Mouse (Mus musculus): ENCODE data around the gene Tle3. TPM values are rescaled to one million over a fixed set of nuclear protein-coding genes. Genes with fewer than 3 reads are reported as not detected.

Tle3 gene
- polyA plus RNA-seq, 1 experiment from 2014 or later: 6.4 TPM

GRCm38 (mm10) chr9:61384101-61384500, 11.9 kb downstream of the Tle3 start:
- Histone ChIP-seq H3K36me3 (ENCODE audit: control insufficient read depth, insufficient read depth, low read length) (peaks cover 7% of the 10 kb centered on the region; the same call in 1 of the 2 replicates), H3K9ac (ENCODE audit: low read length) (no peak overlapping the region), H3K27me3 (ENCODE audit: control insufficient read depth, insufficient read depth, low read length) (peaks cover 86% of the 10 kb centered on the region), H3K4me3 (ENCODE audit: control insufficient read depth in 1 of 2, insufficient read depth in 1 of 2, low read depth in 1 of 2, low read length in 2 of 2) (no peak overlapping the region), H3K27ac (replicated peaks in 1 of 2; ENCODE audit: control insufficient read depth in 1 of 2, insufficient read depth in 1 of 2, low read depth in 2 of 2, low read length in 2 of 2) (no peak overlapping the region), H3K4me2 (ENCODE audit: low read length) (no peak overlapping the region), H3K4me1 (ENCODE audit: control insufficient read depth in 2 of 2, insufficient read depth in 2 of 2, low read length in 2 of 2) (peaks cover 18 to 37% of the 10 kb centered on the region in 2 experiments), H3K9me3 (ENCODE audit: control insufficient read depth, low read length) (no peaks in the 10 kb centered on the region)
- no peak for ATAC-seq (ENCODE audit: insufficient number of reproducible peaks, insufficient read depth, low FRiP score, low read depth)
- WGBS: 50% methylated on average over 6 of the region's 6 CpGs

GRCm38 (mm10) chr9:61384646-61385443, 12.7 kb downstream of the Tle3 start:
- 31% methylated on average over 16 of the region's 16 CpGs for WGBS
- H3K9me3 ChIP-seq (ENCODE audit: control insufficient read depth, low read length): no peaks in the 10 kb centered on the region
- ATAC-seq (ENCODE audit: insufficient number of reproducible peaks, insufficient read depth, low FRiP score, low read depth): no peak
- no peak overlapping the region for H3K4me2 ChIP-seq (ENCODE audit: low read length)
- H3K36me3 ChIP-seq (ENCODE audit: control insufficient read depth, insufficient read depth, low read length): peaks cover 7% of the 10 kb centered on the region; the same call in 1 of the 2 replicates
- H3K9ac ChIP-seq (ENCODE audit: low read length): no peak overlapping the region
- peaks cover 86% of the 10 kb centered on the region for H3K27me3 ChIP-seq (ENCODE audit: control insufficient read depth, insufficient read depth, low read length)
- no peak overlapping the region for H3K4me3 ChIP-seq (ENCODE audit: control insufficient read depth in 1 of 2, insufficient read depth in 1 of 2, low read depth in 1 of 2, low read length in 2 of 2)
- peaks cover 15 to 32% of the 10 kb centered on the region in 2 experiments for H3K4me1 ChIP-seq (ENCODE audit: control insufficient read depth in 2 of 2, insufficient read depth in 2 of 2, low read length in 2 of 2)
- no peak overlapping the region for H3K27ac ChIP-seq (replicated peaks in 1 of 2; ENCODE audit: control insufficient read depth in 1 of 2, insufficient read depth in 1 of 2, low read depth in 2 of 2, low read length in 2 of 2)

- no peak overlapping the region for H3K27ac ChIP-seq (replicated peaks in 1 of 2; ENCODE audit: control insufficient read depth in 1 of 2, insufficient read depth in 1 of 2, low read depth in 2 of 2, low read length in 2 of 2)
- peaks cover 7 to 23% of the 10 kb centered on the region in 2 experiments for H3K4me1 ChIP-seq (ENCODE audit: control insufficient read depth in 2 of 2, insufficient read depth in 2 of 2, low read length in 2 of 2)
- H3K9me3 ChIP-seq (ENCODE audit: control insufficient read depth, low read length): no peaks in the 10 kb centered on the region
- no peak for ATAC-seq (ENCODE audit: insufficient number of reproducible peaks, insufficient read depth, low FRiP score, low read depth)
- H3K9ac ChIP-seq (ENCODE audit: low read length): no peak overlapping the region
- WGBS: 34% methylated on average over 8 of the region's 8 CpGs
- peaks cover 7% of the 10 kb centered on the region; the same call in 1 of the 2 replicates for H3K36me3 ChIP-seq (ENCODE audit: control insufficient read depth, insufficient read depth, low read length)
- peaks cover 92% of the 10 kb centered on the region for H3K27me3 ChIP-seq (ENCODE audit: control insufficient read depth, insufficient read depth, low read length)
- H3K4me3 ChIP-seq (ENCODE audit: control insufficient read depth in 1 of 2, insufficient read depth in 1 of 2, low read depth in 1 of 2, low read length in 2 of 2): no peak overlapping the region
- no peak overlapping the region for H3K4me2 ChIP-seq (ENCODE audit: low read length)
These were observed 13.6 kb downstream of the Tle3 start for GRCm38 (mm10) chr9:61385753-61386152.

- no peaks in the 10 kb centered on the region for H3K9me3 ChIP-seq (ENCODE audit: control insufficient read depth, low read length)
- no peak for ATAC-seq (ENCODE audit: insufficient number of reproducible peaks, insufficient read depth, low FRiP score, low read depth)
- H3K4me2 ChIP-seq (ENCODE audit: low read length): no peak overlapping the region
- H3K27ac ChIP-seq (replicated peaks in 1 of 2; ENCODE audit: control insufficient read depth in 1 of 2, insufficient read depth in 1 of 2, low read depth in 2 of 2, low read length in 2 of 2): no peak overlapping the region
- H3K4me3 ChIP-seq (ENCODE audit: control insufficient read depth in 1 of 2, insufficient read depth in 1 of 2, low read depth in 1 of 2, low read length in 2 of 2): no peak overlapping the region
- H3K9ac ChIP-seq (ENCODE audit: low read length): no peak overlapping the region
- H3K36me3 ChIP-seq (ENCODE audit: control insufficient read depth, insufficient read depth, low read length): peaks cover 7% of the 10 kb centered on the region; the same call in 1 of the 2 replicates
- H3K4me1 ChIP-seq (ENCODE audit: control insufficient read depth in 2 of 2, insufficient read depth in 2 of 2, low read length in 2 of 2): peaks cover 4 to 17% of the 10 kb centered on the region in 2 experiments; a peak in 3 of 4 replicates
- peaks cover 97% of the 10 kb centered on the region for H3K27me3 ChIP-seq (ENCODE audit: control insufficient read depth, insufficient read depth, low read length)
- WGBS: 89% methylated on average over 2 of the region's 2 CpGs
These were observed 14.1 kb downstream of the Tle3 start for GRCm38 (mm10) chr9:61386314-61386713.

DNA sequence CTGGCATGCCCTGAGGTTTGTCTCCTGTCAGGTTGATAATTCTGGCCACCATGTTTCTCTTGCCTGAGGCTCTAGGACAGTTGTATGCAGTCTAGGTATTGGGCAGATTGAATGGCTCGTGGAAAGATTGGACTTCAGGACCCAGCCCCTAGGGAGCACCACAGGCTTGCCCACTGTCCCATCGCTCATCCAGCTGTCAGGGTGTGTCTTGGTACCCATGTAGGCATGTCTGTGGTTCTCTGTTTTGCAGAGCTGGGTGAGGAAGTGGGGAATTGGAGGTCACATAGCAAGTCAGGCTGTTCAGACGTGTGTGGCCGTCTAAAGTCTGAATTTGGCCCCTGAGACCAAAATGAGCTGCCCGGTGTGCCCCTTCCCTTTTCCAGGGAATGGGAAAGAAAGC, 15.6 kb downstream of the Tle3 start:
- peaks cover 100% of the 10 kb centered on the region for H3K27me3 ChIP-seq (ENCODE audit: control insufficient read depth, insufficient read depth, low read length)

DNA sequence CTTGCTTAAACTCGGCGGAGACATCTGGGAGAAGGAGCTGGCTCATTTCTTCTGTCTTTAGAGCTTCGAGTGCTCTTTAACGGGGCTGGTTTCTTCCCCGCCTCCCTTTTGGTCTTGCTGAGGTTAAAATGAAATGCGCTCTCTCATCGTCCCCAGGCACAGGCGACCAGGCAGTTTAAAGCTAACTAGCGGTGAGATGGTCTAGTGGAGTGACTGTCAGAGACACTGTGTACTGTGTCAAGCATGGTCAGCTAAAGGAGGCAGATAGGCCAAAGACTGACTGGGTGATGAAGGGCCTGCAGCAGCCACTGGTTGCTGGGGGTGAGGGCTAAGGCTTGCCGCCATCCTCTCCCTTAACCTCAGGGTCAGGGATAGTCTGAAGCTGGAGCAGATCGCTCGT, 16.0 kb downstream of the Tle3 start:
- WGBS: 82% methylated on average over 12 of the region's 12 CpGs
- Histone ChIP-seq H3K9me3 (ENCODE audit: control insufficient read depth, low read length) (no peaks in the 10 kb centered on the region), H3K27me3 (ENCODE audit: control insufficient read depth, insufficient read depth, low read length) (peaks cover 100% of the 10 kb centered on the region), H3K36me3 (ENCODE audit: control insufficient read depth, insufficient read depth, low read length) (peaks cover 3% of the 10 kb centered on the region), H3K4me2 (ENCODE audit: low read length) (no peak overlapping the region), H3K9ac (ENCODE audit: low read length) (no peak overlapping the region), H3K4me3 (ENCODE audit: control insufficient read depth in 1 of 2, insufficient read depth in 1 of 2, low read depth in 1 of 2, low read length in 2 of 2) (no peak overlapping the region), H3K27ac (replicated peaks in 1 of 2; ENCODE audit: control insufficient read depth in 1 of 2, insufficient read depth in 1 of 2, low read depth in 2 of 2, low read length in 2 of 2) (no peak overlapping the region), H3K4me1 (ENCODE audit: control insufficient read depth in 2 of 2, insufficient read depth in 2 of 2, low read length in 2 of 2) (peaks cover 4 to 21% of the 10 kb centered on the region in 2 experiments)
- no peak for ATAC-seq (ENCODE audit: insufficient number of reproducible peaks, insufficient read depth, low FRiP score, low read depth)

More for the DNA sequence above, 15.6 kb downstream of the Tle3 start:
- 84% methylated on average over 5 of the region's 5 CpGs for WGBS
- ATAC-seq (ENCODE audit: insufficient number of reproducible peaks, insufficient read depth, low FRiP score, low read depth): no peak
- H3K27ac ChIP-seq (replicated peaks in 1 of 2; ENCODE audit: control insufficient read depth in 1 of 2, insufficient read depth in 1 of 2, low read depth in 2 of 2, low read length in 2 of 2): no peak overlapping the region
- peaks cover 4 to 21% of the 10 kb centered on the region in 2 experiments for H3K4me1 ChIP-seq (ENCODE audit: control insufficient read depth in 2 of 2, insufficient read depth in 2 of 2, low read length in 2 of 2)
- no peaks in the 10 kb centered on the region for H3K9me3 ChIP-seq (ENCODE audit: control insufficient read depth, low read length)
- no peak overlapping the region for H3K4me2 ChIP-seq (ENCODE audit: low read length)
- H3K9ac ChIP-seq (ENCODE audit: low read length): no peak overlapping the region
- no peak overlapping the region for H3K4me3 ChIP-seq (ENCODE audit: control insufficient read depth in 1 of 2, insufficient read depth in 1 of 2, low read depth in 1 of 2, low read length in 2 of 2)
- peaks cover 3% of the 10 kb centered on the region; the same call in 1 of the 2 replicates for H3K36me3 ChIP-seq (ENCODE audit: control insufficient read depth, insufficient read depth, low read length)

DNA sequence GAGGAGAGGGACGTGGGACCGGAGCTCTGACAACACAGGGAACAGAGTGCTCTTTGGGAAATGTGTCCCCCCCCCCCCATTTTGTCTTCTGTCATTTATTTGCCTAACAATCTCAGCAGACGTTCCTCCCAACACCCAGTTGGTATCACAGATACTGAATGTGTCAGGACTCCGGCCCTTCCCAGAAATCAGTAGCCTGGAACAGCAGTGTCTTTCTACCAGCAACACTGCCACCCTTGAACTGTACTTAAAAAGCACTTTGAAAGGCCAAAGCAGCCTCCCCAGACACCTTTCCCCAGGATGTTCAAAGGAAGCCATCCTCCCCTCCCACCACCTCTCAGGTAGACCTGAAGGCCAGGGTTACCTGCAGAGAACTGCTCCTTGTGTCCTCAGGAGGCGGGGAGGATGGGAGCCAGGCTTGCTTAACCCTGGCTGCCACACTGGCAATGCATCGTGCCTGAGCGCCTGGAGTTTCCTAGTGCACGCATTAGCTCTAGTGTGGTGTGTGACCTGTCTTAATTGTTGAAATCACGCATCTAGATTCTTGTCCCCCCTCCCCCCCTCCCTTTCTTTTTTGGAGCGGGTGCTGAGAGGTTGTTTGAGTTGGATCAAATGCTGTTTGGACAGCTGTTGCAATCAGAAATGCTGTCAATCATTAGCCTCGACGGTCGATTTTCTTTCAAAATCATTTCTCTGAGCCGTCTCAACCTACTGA, 16.7 kb downstream of the Tle3 start:
- no peaks in the 10 kb centered on the region for H3K9me3 ChIP-seq (ENCODE audit: control insufficient read depth, low read length)
- H3K4me3 ChIP-seq (ENCODE audit: control insufficient read depth in 1 of 2, insufficient read depth in 1 of 2, low read depth in 1 of 2, low read length in 2 of 2): no peak overlapping the region
- H3K36me3 ChIP-seq (ENCODE audit: control insufficient read depth, insufficient read depth, low read length): peaks cover 10% of the 10 kb centered on the region
- no peak overlapping the region for H3K9ac ChIP-seq (ENCODE audit: low read length)
- H3K4me2 ChIP-seq (ENCODE audit: low read length): no peak overlapping the region
- ATAC-seq (ENCODE audit: insufficient number of reproducible peaks, insufficient read depth, low FRiP score, low read depth): no peak
- no peak overlapping the region for H3K27ac ChIP-seq (replicated peaks in 1 of 2; ENCODE audit: control insufficient read depth in 1 of 2, insufficient read depth in 1 of 2, low read depth in 2 of 2, low read length in 2 of 2)
- 69% methylated on average over 14 of the region's 14 CpGs for WGBS
- H3K27me3 ChIP-seq (ENCODE audit: control insufficient read depth, insufficient read depth, low read length): peaks cover 100% of the 10 kb centered on the region
- H3K4me1 ChIP-seq (ENCODE audit: control insufficient read depth in 2 of 2, insufficient read depth in 2 of 2, low read length in 2 of 2): peaks cover 4 to 21% of the 10 kb centered on the region in 2 experiments
